Mouse (Mus musculus) midbrain, embryonic 13.5 days (tissue): ENCODE results near the gene Plau. TPM values are rescaled to one million over a fixed set of nuclear protein-coding genes. Genes with fewer than 3 reads are reported as not detected.

ENCODE experiments used
- ATAC-seq: fragments of 200-750 bp; cut with Nextera tagmentation; 2 replicates; pipeline ENCODE4 v1.8.0; 2017; ENCODE audit warnings: mild to moderate bottlenecking, moderate TSS enrichment, moderate library complexity
- H3K27ac ChIP-seq: fragments of 300-500 bp; sonication (generic); 2 replicates; pipeline ENCODE4 v1.5.1; 2015; ENCODE audit warnings: inconsistent platforms, mild to moderate bottlenecking, moderate library complexity
- H3K27me3 ChIP-seq: fragments of 300-500 bp; sonication (generic); 2 replicates; pipeline ENCODE4 v1.6.1; 2015; ENCODE audit warnings: mild to moderate bottlenecking, inconsistent platforms
- H3K36me3 ChIP-seq: fragments of 300-500 bp; sonication (generic); 2 replicates; pipeline ENCODE4 v1.6.1; 2015; ENCODE audit warnings: mild to moderate bottlenecking, inconsistent platforms
- H3K4me1 ChIP-seq: fragments of 300-500 bp; sonication (generic); replicated peaks from 2 replicates; pipeline ENCODE4 v1.6.1; 2015; ENCODE audit warnings: inconsistent platforms
- H3K4me2 ChIP-seq: fragments of 300-500 bp; sonication (generic); replicated peaks from 2 replicates; pipeline ENCODE4 v1.6.1; 2015; ENCODE audit warnings: moderate library complexity, mild to moderate bottlenecking, inconsistent platforms
- H3K4me3 ChIP-seq: fragments of 300-500 bp; sonication (generic); replicated peaks from 2 replicates; pipeline ENCODE4 v1.5.1; 2015; ENCODE audit warnings: mild to moderate bottlenecking, inconsistent platforms
- H3K9ac ChIP-seq: fragments of 300-500 bp; sonication (generic); replicated peaks from 2 replicates; pipeline ENCODE4 v1.6.1; 2015; ENCODE audit warnings: mild to moderate bottlenecking, inconsistent platforms
- H3K9me3 ChIP-seq: fragments of 300-500 bp; sonication (generic); 2 replicates; pipeline ENCODE4 v1.6.1; 2016; ENCODE audit warnings: mild to moderate bottlenecking, inconsistent platforms
- WGBS: fragments of 180-500 bp; shearing (Covaris S2); methylation state at CpG from one replicate; pipeline ENCODE4 v1.1.7; 2015; 5-methylcytosine and 5-hydroxymethylcytosine counted together
- polyA plus RNA-seq: library from polyadenylated mRNA; unstranded; fragments of >200 nt; fragmentation: Nextera tagmentation; extraction: Ambion mirVana; gene quantifications from 2 replicates; pipeline ENCODE4 v1.2.1, GENCODE M21; 2015

Gene Plau
- polyA plus RNA-seq, 1 experiment from 2014 or later, result 0.34 TPM

- 87% methylated on average over 8 of the region's 8 CpGs for WGBS
- Histone ChIP-seq H3K36me3 (no peaks in the 10 kb centered on the region), H3K9ac (no peak overlapping the region), H3K4me1 (no peaks in the 10 kb centered on the region), H3K9me3 (no peaks in the 10 kb centered on the region), H3K27me3 (no peaks in the 10 kb centered on the region), H3K4me2 (no peak overlapping the region), H3K27ac (no peak overlapping the region), H3K4me3 (no peak overlapping the region)
- ATAC-seq, result no peak
These were observed 25.2 kb upstream of the Plau start for GRCm38 (mm10) chr14:20811236-20811635.

- H3K9me3 ChIP-seq, result no peaks in the 10 kb centered on the region; the same call in 1 of the 2 replicates
- no peak for ATAC-seq
- WGBS, result 85% methylated on average over 7 of the region's 7 CpGs
- H3K9ac ChIP-seq, result no peak overlapping the region
- no peak overlapping the region for H3K27ac ChIP-seq
- no peak overlapping the region for H3K4me2 ChIP-seq
- H3K4me1 ChIP-seq, result no peaks in the 10 kb centered on the region
- H3K4me3 ChIP-seq, result no peak overlapping the region
- H3K36me3 ChIP-seq, result no peaks in the 10 kb centered on the region
- no peaks in the 10 kb centered on the region for H3K27me3 ChIP-seq
These were observed 24.6 kb upstream of the Plau start for GRCm38 (mm10) chr14:20811779-20812406.

- no peak overlapping the region for H3K9ac ChIP-seq
- H3K4me2 ChIP-seq, result no peak overlapping the region
- H3K27me3 ChIP-seq, result no peaks in the 10 kb centered on the region
- no peak for ATAC-seq
- H3K4me1 ChIP-seq, result no peaks in the 10 kb centered on the region
- no peaks in the 10 kb centered on the region for H3K36me3 ChIP-seq
- H3K4me3 ChIP-seq, result no peak overlapping the region
- H3K9me3 ChIP-seq, result no peaks in the 10 kb centered on the region; the same call in 1 of the 2 replicates
- WGBS, result 86% methylated on average over 3 of the region's 3 CpGs
- no peak overlapping the region for H3K27ac ChIP-seq
These were observed 21.0 kb upstream of the Plau start for GRCm38 (mm10) chr14:20815448-20815847.

GRCm38 (mm10) chr14:20824517-20824916 is 11.9 kb upstream of the Plau start:
- Histone ChIP-seq H3K36me3 (no peaks in the 10 kb centered on the region), H3K4me2 (no peak overlapping the region), H3K27me3 (no peaks in the 10 kb centered on the region), H3K4me3 (no peak overlapping the region), H3K9ac (no peak overlapping the region), H3K9me3 (no peaks in the 10 kb centered on the region), H3K27ac (no peak overlapping the region), H3K4me1 (no peaks in the 10 kb centered on the region)
- ATAC-seq, result no peak
- WGBS, result 81% methylated on average over 1 of the region's 1 CpGs

- ATAC-seq, result no peak
- H3K4me2 ChIP-seq, result no peak overlapping the region
- WGBS, result 92% methylated on average over 2 of the region's 2 CpGs
- no peak overlapping the region for H3K4me3 ChIP-seq
- H3K27me3 ChIP-seq, result no peaks in the 10 kb centered on the region
- H3K4me1 ChIP-seq, result no peaks in the 10 kb centered on the region
- no peak overlapping the region for H3K9ac ChIP-seq
- H3K9me3 ChIP-seq, result no peaks in the 10 kb centered on the region
- H3K27ac ChIP-seq, result no peak overlapping the region
- no peaks in the 10 kb centered on the region for H3K36me3 ChIP-seq
These were observed 10.9 kb upstream of the Plau start for GRCm38 (mm10) chr14:20825516-20825915.

GRCm38 (mm10) chr14:20827061-20827460 is 9.4 kb upstream of the Plau start:
- 84% methylated on average over 8 of the region's 8 CpGs for WGBS
- no peak for ATAC-seq
- H3K4me3 ChIP-seq, result no peak overlapping the region

GRCm38 (mm10) chr14:20827491-20827890 is 9.0 kb upstream of the Plau start:
- 88% methylated on average over 5 of the region's 5 CpGs for WGBS
- Histone ChIP-seq H3K9ac (no peak overlapping the region), H3K4me1 (no peaks in the 10 kb centered on the region), H3K27me3 (no peaks in the 10 kb centered on the region), H3K9me3 (no peaks in the 10 kb centered on the region), H3K4me3 (no peak overlapping the region), H3K27ac (no peak overlapping the region), H3K4me2 (no peak overlapping the region), H3K36me3 (no peaks in the 10 kb centered on the region)
- ATAC-seq, result no peak

More at GRCm38 (mm10) chr14:20827061-20827460, 9.4 kb upstream of the Plau start:
- H3K9me3 ChIP-seq, result no peaks in the 10 kb centered on the region
- H3K27ac ChIP-seq, result no peak overlapping the region
- no peak overlapping the region for H3K4me2 ChIP-seq
- no peaks in the 10 kb centered on the region for H3K36me3 ChIP-seq
- H3K9ac ChIP-seq, result no peak overlapping the region
- no peaks in the 10 kb centered on the region for H3K4me1 ChIP-seq
- H3K27me3 ChIP-seq, result no peaks in the 10 kb centered on the region

GRCm38 (mm10) chr14:20828524-20828923 is 7.9 kb upstream of the Plau start:
- H3K27ac ChIP-seq, result no peak overlapping the region
- 88% methylated on average over 3 of the region's 3 CpGs for WGBS
- no peaks in the 10 kb centered on the region for H3K9me3 ChIP-seq
- H3K4me3 ChIP-seq, result no peak overlapping the region
- H3K4me1 ChIP-seq, result no peaks in the 10 kb centered on the region
- H3K4me2 ChIP-seq, result no peak overlapping the region
- H3K9ac ChIP-seq, result no peak overlapping the region
- H3K27me3 ChIP-seq, result no peaks in the 10 kb centered on the region
- no peak for ATAC-seq
- H3K36me3 ChIP-seq, result no peaks in the 10 kb centered on the region

GRCm38 (mm10) chr14:20829523-20830366 is 6.7 kb upstream of the Plau start:
- Histone ChIP-seq H3K4me3 (no peak overlapping the region), H3K27ac (no peak overlapping the region), H3K9me3 (no peaks in the 10 kb centered on the region), H3K27me3 (peaks cover 3% of the 10 kb centered on the region; the same call in 1 of the 2 replicates), H3K4me2 (no peak overlapping the region), H3K4me1 (no peaks in the 10 kb centered on the region), H3K36me3 (no peaks in the 10 kb centered on the region), H3K9ac (no peak overlapping the region)
- no peak for ATAC-seq
- WGBS, result 93% methylated on average over 12 of the region's 12 CpGs

GRCm38 (mm10) chr14:20831141-20831910 is 5.1 kb upstream of the Plau start:
- Histone ChIP-seq H3K4me1 (no peaks in the 10 kb centered on the region; the same call in 1 of the 2 replicates), H3K27ac (no peak overlapping the region), H3K36me3 (no peaks in the 10 kb centered on the region), H3K4me3 (no peak overlapping the region), H3K9ac (no peak overlapping the region), H3K27me3 (peaks cover 9% of the 10 kb centered on the region; the same call in 1 of the 2 replicates), H3K4me2 (no peak overlapping the region), H3K9me3 (no peaks in the 10 kb centered on the region)
- ATAC-seq, result no peak
- WGBS, result 85% methylated on average over 9 of the region's 9 CpGs

- peaks cover 9% of the 10 kb centered on the region; the same call in 1 of the 2 replicates for H3K27me3 ChIP-seq
- no peaks in the 10 kb centered on the region for H3K36me3 ChIP-seq
- 79% methylated on average over 1 of the region's 1 CpGs for WGBS
These were observed 4.5 kb upstream of the Plau start for GRCm38 (mm10) chr14:20831915-20832314.

GRCm38 (mm10) chr14:20833525-20833924 is 2.9 kb upstream of the Plau start:
- H3K4me1 ChIP-seq, result peaks cover 6% of the 10 kb centered on the region
- no peak overlapping the region for H3K4me3 ChIP-seq
- no peak for ATAC-seq
- H3K27me3 ChIP-seq, result peaks cover 15% of the 10 kb centered on the region
- no peaks in the 10 kb centered on the region for H3K9me3 ChIP-seq
- no peak overlapping the region for H3K27ac ChIP-seq
- no peak overlapping the region for H3K9ac ChIP-seq
- no peak overlapping the region for H3K4me2 ChIP-seq
- H3K36me3 ChIP-seq, result no peaks in the 10 kb centered on the region
- 88% methylated on average over 4 of the region's 4 CpGs for WGBS

More at GRCm38 (mm10) chr14:20831915-20832314, 4.5 kb upstream of the Plau start:
- Histone ChIP-seq H3K4me1 (peaks cover 4% of the 10 kb centered on the region), H3K4me2 (no peak overlapping the region), H3K27ac (no peak overlapping the region), H3K9me3 (no peaks in the 10 kb centered on the region), H3K9ac (no peak overlapping the region), H3K4me3 (no peak overlapping the region)
- no peak for ATAC-seq
